Mouse (Mus musculus) liver, postnatal 0 days (tissue): ENCODE data around the gene Akr1c13.

Experiments used
- CTCF ChIP-seq: sonication (generic); IDR thresholded peaks from 2 replicates; pipeline ENCODE4 v1.5.1; 2016; ENCODE audit warnings: antibody characterized with exemption, low read depth
- EP300 ChIP-seq: IDR thresholded peaks from 2 replicates; pipeline ENCODE4 v1.6.1; 2016; ENCODE audit warnings: antibody characterized with exemption, low read depth, mild to moderate bottlenecking

- no peak for TF ChIP-seq CTCF
- TF ChIP-seq EP300 = no peak
These were observed 21.4 kb downstream of the Akr1c13 start for GRCm38 (mm10) chr13:4212309-4212708.
